Mouse (Mus musculus) myocyte (in vitro differentiated cells): ENCODE data around the gene Limch1. TPM values are rescaled to one million over a fixed set of nuclear protein-coding genes. Genes with fewer than 3 reads are reported as not detected.

Experiments used
- H3K27me3 ChIP-seq: one replicate; pipeline ENCODE4 v1.6.1; 2011; ENCODE audit not compliant: control insufficient read depth, insufficient read depth, insufficient read length
- H3K36me3 ChIP-seq: one replicate; pipeline ENCODE4 v1.6.1; 2011; ENCODE audit not compliant: control insufficient read depth, insufficient read depth
- H3K4me2 ChIP-seq: one replicate; pipeline ENCODE4 v1.6.1; 2011; ENCODE audit warnings: low read depth, control low read depth
- H3K4me3 ChIP-seq: one replicate; pipeline ENCODE4 v1.5.1; 2011; ENCODE audit warnings: mild to moderate bottlenecking, control low read depth, moderate library complexity
- H3K79me2 ChIP-seq: one replicate; pipeline ENCODE4 v1.6.1; 2011; ENCODE audit not compliant: control insufficient read depth, insufficient read depth
- H3ac ChIP-seq: one replicate; pipeline ENCODE4 v1.6.1; 2011; ENCODE audit not compliant: control insufficient read depth, insufficient read length
- CEBPB ChIP-seq: IDR thresholded peaks from 2 replicates; pipeline ENCODE4 v1.6.1; 2011; ENCODE audit warnings: mild to moderate bottlenecking, moderate library complexity; ENCODE audit not compliant: poor library complexity, insufficient read depth, severe bottlenecking
- E2F4 ChIP-seq: IDR thresholded peaks from one replicate; pipeline ENCODE4 v1.6.1; 2011; ENCODE audit warnings: mild to moderate bottlenecking, control low read depth, moderate library complexity; ENCODE audit not compliant: insufficient read depth
- MAX ChIP-seq: IDR thresholded peaks from one replicate; pipeline ENCODE4 v1.6.1; 2011; ENCODE audit warnings: low read depth, mild to moderate bottlenecking, control low read depth
- MYOD1 ChIP-seq, 3 experiments: IDR thresholded peaks; one replicate each; pipeline ENCODE4 v1.6.1; 2011; ENCODE audit warnings: control low read depth in 2 of 3, low read depth in 2 of 3, mild to moderate bottlenecking in 2 of 3, moderate library complexity in 1 of 3; ENCODE audit not compliant: insufficient read length in 2 of 3, control insufficient read depth in 1 of 3
- MYOG ChIP-seq, 3 experiments: IDR thresholded peaks; one replicate each; pipeline ENCODE4 v1.6.1; 2011; ENCODE audit warnings: control low read depth in 2 of 3, low read depth in 2 of 3, mild to moderate bottlenecking in 2 of 3; ENCODE audit not compliant: insufficient read length in 2 of 3, control insufficient read depth in 1 of 3, insufficient read depth in 1 of 3
- POLR2A ChIP-seq: IDR thresholded peaks from one replicate; pipeline ENCODE4 v1.6.1; 2011; ENCODE audit warnings: low read depth, mild to moderate bottlenecking, control low read depth, moderate library complexity; ENCODE audit not compliant: insufficient read length
- POLR2AphosphoS2 ChIP-seq: IDR thresholded peaks from one replicate; pipeline ENCODE4 v1.6.1; 2011; ENCODE audit warnings: low read depth, control low read depth; ENCODE audit not compliant: insufficient read length
- REST ChIP-seq: IDR thresholded peaks from one replicate; pipeline ENCODE4 v1.6.1; 2011; ENCODE audit warnings: mild to moderate bottlenecking, control low read depth, moderate library complexity; ENCODE audit not compliant: insufficient read depth, insufficient read length
- SRF ChIP-seq: IDR thresholded peaks from one replicate; pipeline ENCODE4 v1.6.1; 2011; ENCODE audit warnings: low read depth; ENCODE audit not compliant: control insufficient read depth, insufficient read length
- TCF12 ChIP-seq: IDR thresholded peaks from one replicate; pipeline ENCODE4 v1.6.1; 2011; ENCODE audit warnings: mild to moderate bottlenecking, control low read depth; ENCODE audit not compliant: poor library complexity, insufficient read depth, severe bottlenecking
- TCF3 ChIP-seq: IDR thresholded peaks from one replicate; pipeline ENCODE4 v1.6.1; 2011; ENCODE audit warnings: low read depth, control low read depth; ENCODE audit not compliant: insufficient read length
- USF1 ChIP-seq: IDR thresholded peaks from one replicate; pipeline ENCODE4 v1.6.1; 2011; ENCODE audit warnings: low read depth, mild to moderate bottlenecking, control low read depth, moderate library complexity
- polyA plus RNA-seq: library from polyadenylated mRNA; unstranded; fragments of >200 nt; fragmentation: generic; extraction: Trizol; gene quantifications from one replicate; pipeline ENCODE4 v1.2.1, GENCODE M21; 2012; ENCODE audit warnings: missing spikeins

The Limch1 gene
- polyA plus RNA-seq, 1 experiment, result 0.79 TPM

DNA sequence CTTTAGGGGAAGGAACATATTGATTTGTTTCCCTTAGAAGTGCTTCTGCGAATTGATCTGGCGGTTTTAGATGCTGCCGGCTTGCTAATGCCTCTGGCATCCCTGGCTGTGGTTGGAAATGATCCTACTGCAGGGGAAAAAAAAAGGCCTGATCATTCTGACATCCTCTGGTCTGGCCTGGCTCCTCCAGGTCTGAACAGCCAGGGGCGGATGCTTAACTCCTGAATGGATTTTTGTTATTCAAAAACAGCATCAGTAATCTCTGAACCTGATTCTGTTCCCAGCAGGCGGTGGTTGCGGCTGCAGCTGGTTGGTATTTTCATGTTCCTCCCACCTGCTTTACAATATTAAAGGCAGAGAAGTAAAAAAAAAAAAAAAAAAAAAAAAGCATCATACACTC lies 337.5 kb downstream of the Limch1 start:
- Histone ChIP-seq H3K27me3 (peaks cover 5% of the 10 kb centered on the region), H3ac (no peak overlapping the region), H3K36me3 (no peaks in the 10 kb centered on the region), H3K4me3 (no peak overlapping the region), H3K4me2 (no peak overlapping the region), H3K79me2 (no peaks in the 10 kb centered on the region)
- TF ChIP-seq REST (no peak), TCF12 (no peak), SRF (no peak)

DNA sequence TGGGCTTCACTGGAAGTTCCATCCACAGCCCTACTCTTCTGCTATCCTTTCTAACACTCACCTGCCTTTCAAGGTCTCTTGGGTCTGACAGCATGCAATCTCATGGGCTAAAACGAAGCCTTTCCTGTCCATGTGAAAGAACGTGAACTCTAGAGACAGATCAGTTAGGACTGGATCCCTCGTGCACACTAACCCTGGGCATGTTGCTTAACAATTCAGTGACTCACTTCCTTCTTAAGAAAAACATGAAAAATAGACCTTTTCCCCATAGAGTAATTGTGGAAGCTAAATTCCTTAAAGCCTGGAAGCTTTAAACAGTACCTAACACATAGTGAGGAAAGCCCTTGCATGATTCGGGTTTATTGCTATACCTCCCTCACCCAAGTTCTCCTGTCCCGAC lies 345.2 kb downstream of the Limch1 start:
- Histone ChIP-seq H3K36me3 (no peaks in the 10 kb centered on the region), H3K79me2 (no peaks in the 10 kb centered on the region), H3K27me3 (peaks cover 8% of the 10 kb centered on the region), H3ac (no peak overlapping the region), H3K4me3 (no peak overlapping the region), H3K4me2 (no peak overlapping the region)
- TF ChIP-seq MAX (no peak), MYOD1 (IDR thresholded peaks at IDR 0.05; ENCODE audit: control insufficient read depth in 1 of 3, insufficient read length in 2 of 3, low read depth in 2 of 3) (no peak), CEBPB (no peak), E2F4 (no peak), POLR2AphosphoS2 (no peak), MYOG (IDR thresholded peaks at IDR 0.05; ENCODE audit: control insufficient read depth in 1 of 3, insufficient read depth in 1 of 3, insufficient read length in 2 of 3, low read depth in 2 of 3) (no peak), POLR2A (no peak), SRF (no peak), TCF3 (no peak), USF1 (no peak), REST (no peak), TCF12 (no peak)

DNA sequence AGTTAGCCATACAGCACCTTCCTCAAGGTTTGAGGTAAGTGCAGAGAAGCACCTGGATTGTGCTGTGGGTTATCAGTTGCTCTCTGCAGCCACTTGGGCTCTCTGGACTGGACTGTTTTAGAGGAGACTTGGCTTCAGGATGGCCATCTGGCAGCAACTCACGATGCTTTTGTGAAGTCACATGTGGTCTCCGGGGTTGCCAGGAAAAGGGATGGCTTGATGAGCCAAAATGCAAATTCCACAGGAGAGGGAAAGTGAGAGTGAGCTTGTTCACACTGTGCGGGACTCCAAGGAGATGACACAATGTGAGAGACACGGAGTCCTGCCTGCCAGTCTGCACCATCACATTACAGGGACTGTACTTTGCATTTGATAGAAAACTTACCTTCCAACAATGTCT lies 346.1 kb downstream of the Limch1 start:
- Histone ChIP-seq H3K79me2 (no peaks in the 10 kb centered on the region), H3ac (no peak overlapping the region), H3K27me3 (peaks cover 14% of the 10 kb centered on the region), H3K4me3 (no peak overlapping the region), H3K4me2 (no peak overlapping the region), H3K36me3 (no peaks in the 10 kb centered on the region)
- TF ChIP-seq USF1 (no peak), REST (no peak), TCF12 (no peak), E2F4 (no peak), MAX (no peak), TCF3 (no peak)

DNA sequence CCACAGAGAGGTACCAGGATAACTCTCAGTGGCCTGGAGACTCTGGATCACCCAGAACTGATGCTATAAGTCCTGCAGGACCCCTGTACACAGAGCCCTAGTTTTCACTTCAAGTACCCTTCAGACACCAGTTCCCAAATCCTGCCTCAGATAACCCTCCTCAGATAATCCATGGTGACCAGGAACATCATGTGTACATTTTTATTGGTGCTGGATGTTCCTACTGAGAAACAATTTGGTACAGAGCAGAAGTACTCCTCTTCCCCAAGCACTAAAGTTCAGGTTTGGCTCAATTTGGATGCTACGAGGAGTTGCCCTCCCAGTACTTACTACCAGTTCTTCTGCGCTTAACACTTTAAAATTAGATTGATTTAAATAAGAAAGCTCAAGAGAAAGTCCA lies 348.4 kb downstream of the Limch1 start:
- Histone ChIP-seq H3K36me3 (no peaks in the 10 kb centered on the region), H3K4me2 (no peak overlapping the region), H3K27me3 (peaks cover 25% of the 10 kb centered on the region), H3ac (no peak overlapping the region), H3K4me3 (no peak overlapping the region), H3K79me2 (no peaks in the 10 kb centered on the region)
- no peak for TF ChIP-seq CEBPB
- no peak for TF ChIP-seq MAX
- TF ChIP-seq REST, result no peak
- TF ChIP-seq TCF12, result no peak
- no peak for TF ChIP-seq TCF3
- TF ChIP-seq MYOD1 (IDR thresholded peaks at IDR 0.05; ENCODE audit: control insufficient read depth in 1 of 3, insufficient read length in 2 of 3, low read depth in 2 of 3), result no peak
- TF ChIP-seq SRF, result no peak
- TF ChIP-seq POLR2AphosphoS2, result no peak
- TF ChIP-seq MYOG (IDR thresholded peaks at IDR 0.05; ENCODE audit: control insufficient read depth in 1 of 3, insufficient read depth in 1 of 3, insufficient read length in 2 of 3, low read depth in 2 of 3), result no peak
- no peak for TF ChIP-seq E2F4
- TF ChIP-seq USF1, result no peak
- no peak for TF ChIP-seq POLR2A

DNA sequence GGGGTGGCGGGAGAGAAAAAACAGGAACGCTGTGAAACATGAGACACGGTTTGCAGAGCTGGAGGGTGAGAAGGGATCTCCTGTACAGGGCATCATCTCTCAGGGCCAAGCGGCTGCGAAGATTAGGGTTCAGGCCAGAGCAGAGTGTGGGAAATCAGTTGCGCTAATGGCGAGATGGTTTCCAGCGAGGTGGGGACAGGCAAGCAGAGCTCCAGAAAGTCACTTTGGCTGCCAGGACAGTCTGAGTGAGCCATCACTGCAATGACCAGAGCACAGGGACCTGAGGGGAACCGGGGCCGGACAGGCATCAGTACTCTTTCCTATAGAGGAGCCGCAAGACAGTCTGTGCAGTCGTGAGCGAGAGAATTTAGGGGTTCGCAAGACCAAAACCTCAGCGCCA lies 349.5 kb downstream of the Limch1 start:
- no peak for TF ChIP-seq MYOD1 (IDR thresholded peaks at IDR 0.05; ENCODE audit: control insufficient read depth in 1 of 3, insufficient read length in 2 of 3, low read depth in 2 of 3)
- no peak for TF ChIP-seq USF1
- no peak for TF ChIP-seq TCF12
- no peak for TF ChIP-seq SRF
- TF ChIP-seq MAX, result no peak
- TF ChIP-seq POLR2A, result no peak
- TF ChIP-seq POLR2AphosphoS2, result no peak
- no peak for TF ChIP-seq E2F4
- no peak for TF ChIP-seq TCF3
- no peak for TF ChIP-seq MYOG (IDR thresholded peaks at IDR 0.05; ENCODE audit: control insufficient read depth in 1 of 3, insufficient read depth in 1 of 3, insufficient read length in 2 of 3, low read depth in 2 of 3)
- no peak for TF ChIP-seq REST
- no peak for TF ChIP-seq CEBPB
- Histone ChIP-seq H3ac (no peak overlapping the region), H3K4me2 (no peak overlapping the region), H3K4me3 (no peak overlapping the region), H3K79me2 (no peaks in the 10 kb centered on the region), H3K27me3 (peaks cover 25% of the 10 kb centered on the region), H3K36me3 (no peaks in the 10 kb centered on the region)
